Mouse (Mus musculus): ENCODE measurements around the gene Bank1. TPM values are rescaled to one million over a fixed set of nuclear protein-coding genes. Genes with fewer than 3 reads are reported as not detected.

The Bank1 gene
- total and polyA plus RNA-seq, 3 experiments = not detected

GRCm38 (mm10) chr3:136369466-136369865 lies 43.6 kb upstream of the Bank1 start:
- Histone ChIP-seq H3K4me3 (ENCODE audit: control insufficient read depth in 1 of 2, insufficient read depth in 1 of 2, low read depth in 2 of 2, low read length in 2 of 2) (no peak overlapping the region), H3K9ac (ENCODE audit: control insufficient read depth, low read depth, low read length, poor library complexity, severe bottlenecking) (no peak overlapping the region), H3K9me3 (replicated peaks; ENCODE audit: insufficient read depth, low read length) (no peaks in the 10 kb centered on the region), H3K36me3 (ENCODE audit: control insufficient read depth in 1 of 2, insufficient read depth in 2 of 2, low read length in 2 of 2) (no peaks in the 10 kb centered on the region), H3K79me2 (ENCODE audit: control insufficient read depth, insufficient read depth, low read length, poor library complexity) (no peaks in the 10 kb centered on the region), H3K27me3 (ENCODE audit: control insufficient read depth in 1 of 2, insufficient read depth in 2 of 2, low read length in 2 of 2) (no peaks in the 10 kb centered on the region), H3K27ac (ENCODE audit: control insufficient read depth, low read depth, low read length) (no peak overlapping the region), H3K4me1 (ENCODE audit: control insufficient read depth in 1 of 2, insufficient read depth in 2 of 2, low read length in 2 of 2) (no peaks in the 10 kb centered on the region)
- DNase-seq (ENCODE audit: low read depth, low spot score) = no peak
- TF ChIP-seq MYC (IDR thresholded peaks at IDR 0.05; ENCODE audit: low read depth, low read length) (no peak), TBP (IDR thresholded peaks at IDR 0.05; ENCODE audit: low read depth, low read length) (no peak), CHD2 (IDR thresholded peaks at IDR 0.05; ENCODE audit: low read length) (no peak), POLR2AphosphoS2 (IDR thresholded peaks at IDR 0.05; ENCODE audit: low read length) (no peak), ETS1 (IDR thresholded peaks at IDR 0.05; ENCODE audit: low read depth, low read length) (no peak), NRF1 (IDR thresholded peaks at IDR 0.05; ENCODE audit: insufficient read depth, low read depth, low read length, poor library complexity, severe bottlenecking) (no peak), POLR2AphosphoS5 (IDR thresholded peaks at IDR 0.05; ENCODE audit: borderline replicate concordance, low read depth, low read length) (no peak), CTCF (IDR thresholded peaks at IDR 0.05 in 2 of 3, conservative IDR thresholded peaks at IDR 0.05 in 1 of 3; ENCODE audit: control insufficient read depth in 1 of 3, insufficient read depth in 1 of 3, low read depth in 2 of 3, low read length in 3 of 3, poor library complexity in 1 of 3, severe bottlenecking in 1 of 3) (no peak), ZMIZ1 (IDR thresholded peaks at IDR 0.05; ENCODE audit: low read depth, low read length) (no peak), MYB (IDR thresholded peaks at IDR 0.05; ENCODE audit: low read depth, low read length) (no peak), UBTF (IDR thresholded peaks at IDR 0.05; ENCODE audit: borderline replicate concordance, insufficient read depth, low read depth, low read length) (no peak), JUND (IDR thresholded peaks at IDR 0.05; ENCODE audit: low read depth, low read length) (no peak), RAD21 (IDR thresholded peaks at IDR 0.05; ENCODE audit: low read depth, low read length) (no peak), USF2 (IDR thresholded peaks at IDR 0.05; ENCODE audit: borderline replicate concordance in 1 of 2, insufficient read depth in 1 of 2, low read depth in 1 of 2, low read length in 2 of 2) (no peak), MAFK (IDR thresholded peaks at IDR 0.05; ENCODE audit: borderline replicate concordance, low read depth, low read length) (no peak), POLR2A (IDR thresholded peaks at IDR 0.05; ENCODE audit: control insufficient read depth in 1 of 2, insufficient read depth in 1 of 2, low read depth in 1 of 2, low read length in 2 of 2, poor library complexity in 1 of 2) (no peak), ZNF384 (IDR thresholded peaks at IDR 0.05; ENCODE audit: low read depth, low read length) (no peak)

GRCm38 (mm10) chr3:136368505-136368999 lies 42.7 kb upstream of the Bank1 start:
- H3K36me3 ChIP-seq (ENCODE audit: control insufficient read depth in 1 of 2, insufficient read depth in 2 of 2, low read length in 2 of 2) = no peaks in the 10 kb centered on the region
- no peaks in the 10 kb centered on the region for H3K9me3 ChIP-seq (replicated peaks; ENCODE audit: insufficient read depth, low read length)
- no peak overlapping the region for H3K4me3 ChIP-seq (ENCODE audit: control insufficient read depth in 1 of 2, insufficient read depth in 1 of 2, low read depth in 2 of 2, low read length in 2 of 2)
- H3K79me2 ChIP-seq (ENCODE audit: control insufficient read depth, insufficient read depth, low read length, poor library complexity) = no peaks in the 10 kb centered on the region
- no peak overlapping the region for H3K9ac ChIP-seq (ENCODE audit: control insufficient read depth, low read depth, low read length, poor library complexity, severe bottlenecking)
- H3K27me3 ChIP-seq (ENCODE audit: control insufficient read depth in 1 of 2, insufficient read depth in 2 of 2, low read length in 2 of 2) = no peaks in the 10 kb centered on the region
- TF ChIP-seq ETS1 (IDR thresholded peaks at IDR 0.05; ENCODE audit: low read depth, low read length) (no peak), SMC3 (IDR thresholded peaks at IDR 0.05; ENCODE audit: low read depth, low read length) (no peak), KAT2A (conservative IDR thresholded peaks at IDR 0.05; ENCODE audit: low read depth, low read length) (no peak), MAZ (IDR thresholded peaks at IDR 0.05; ENCODE audit: low read depth, low read length) (no peak), MXI1 (IDR thresholded peaks at IDR 0.05; ENCODE audit: low read depth, low read length) (no peak), EP300 (IDR thresholded peaks at IDR 0.05; ENCODE audit: low read depth in 1 of 2, low read length in 2 of 2) (no peak), MAX (IDR thresholded peaks at IDR 0.05; ENCODE audit: low read length) (no peak), POLR2AphosphoS5 (IDR thresholded peaks at IDR 0.05; ENCODE audit: borderline replicate concordance, low read depth, low read length) (no peak), ZKSCAN1 (IDR thresholded peaks at IDR 0.05; ENCODE audit: low read depth, low read length) (no peak), E2F4 (IDR thresholded peaks at IDR 0.05; ENCODE audit: borderline replicate concordance, low read depth, low read length) (no peak), MAFK (IDR thresholded peaks at IDR 0.05; ENCODE audit: borderline replicate concordance, low read depth, low read length) (no peak), GABPA (IDR thresholded peaks at IDR 0.05; ENCODE audit: low read depth, low read length) (no peak), CTCF (IDR thresholded peaks at IDR 0.05 in 2 of 3, conservative IDR thresholded peaks at IDR 0.05 in 1 of 3; ENCODE audit: control insufficient read depth in 1 of 3, insufficient read depth in 1 of 3, low read depth in 2 of 3, low read length in 3 of 3, poor library complexity in 1 of 3, severe bottlenecking in 1 of 3) (no peak), ZMIZ1 (IDR thresholded peaks at IDR 0.05; ENCODE audit: low read depth, low read length) (no peak), CHD2 (IDR thresholded peaks at IDR 0.05; ENCODE audit: low read length) (no peak)
- no peaks in the 10 kb centered on the region for H3K4me1 ChIP-seq (ENCODE audit: control insufficient read depth in 1 of 2, insufficient read depth in 2 of 2, low read length in 2 of 2)
- no peak for DNase-seq (ENCODE audit: low read depth, low spot score)
- H3K27ac ChIP-seq (ENCODE audit: control insufficient read depth, low read depth, low read length) = no peak overlapping the region
